Mouse (Mus musculus): ENCODE measurements around the gene P3h4.
A peak's percentile ranks its signal among the peaks of the same experiment; 100 is the strongest.

Gene P3h4

DNA sequence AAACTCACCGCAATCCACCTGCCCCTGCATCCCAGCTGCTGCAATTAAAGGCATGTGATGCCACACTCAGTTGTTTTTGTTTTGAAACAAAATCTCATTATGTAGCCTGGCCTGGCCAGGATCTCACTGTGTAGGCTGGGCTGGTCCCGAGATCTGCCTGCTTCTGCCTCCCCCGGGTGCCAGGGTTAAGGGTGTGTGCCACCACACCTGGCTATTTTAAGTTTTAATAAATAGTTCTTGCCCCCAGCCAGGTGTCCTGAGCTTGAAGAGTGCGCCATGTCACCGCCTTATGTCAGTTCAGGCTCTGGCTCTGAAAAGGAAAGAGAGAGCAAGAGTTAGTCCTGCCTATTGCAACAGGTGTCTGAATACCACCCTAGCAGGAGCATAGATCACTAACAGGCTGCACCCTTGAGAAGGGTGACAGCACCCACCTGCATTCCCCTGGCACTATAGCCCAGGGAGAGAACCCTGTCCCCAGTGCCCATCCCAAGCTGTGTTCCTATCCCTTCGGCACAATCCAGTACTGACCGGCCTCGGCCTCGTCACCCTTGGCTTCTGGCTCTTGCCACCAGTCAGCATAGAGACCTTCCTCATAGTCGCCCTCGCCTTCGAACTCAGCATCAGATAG is 5.7 kb downstream of the P3h4 start:
- DNase-seq (ENCODE audit: low spot score) = no peak

DNA sequence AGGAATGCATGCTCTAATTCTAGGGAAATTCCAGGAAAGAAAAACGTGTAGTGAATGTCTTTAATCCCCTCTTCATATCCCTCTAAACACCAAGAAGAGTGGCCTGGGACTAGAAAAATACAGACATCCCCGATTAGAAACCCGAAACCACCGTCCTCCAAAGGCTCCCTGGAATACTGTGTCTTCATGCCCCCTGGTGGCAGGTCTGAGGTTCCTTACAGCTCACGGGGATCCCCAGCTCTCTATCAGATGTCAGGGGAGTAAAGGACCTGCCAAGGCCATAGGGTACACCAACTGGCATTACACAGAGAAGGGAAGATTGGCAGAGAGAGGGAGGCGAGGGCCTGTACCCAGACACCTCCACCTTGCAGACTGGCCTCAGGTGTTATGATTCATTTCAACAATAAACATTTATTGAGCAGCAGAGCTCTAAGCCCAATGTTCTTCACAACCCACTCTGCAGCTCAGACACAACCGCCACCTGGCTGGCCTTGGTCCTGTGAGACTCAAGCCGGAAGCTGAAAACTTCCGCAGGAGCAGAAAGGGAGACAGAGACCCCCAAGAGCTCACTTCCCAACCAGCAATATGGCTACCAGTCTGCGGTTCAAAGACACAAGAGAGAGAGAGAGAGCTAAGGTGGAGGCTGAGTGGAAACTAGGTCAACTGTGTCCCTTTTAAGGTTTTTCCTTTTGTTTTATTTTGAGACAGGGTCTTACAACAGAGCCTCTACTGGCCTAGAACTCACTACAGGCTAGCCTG is 6.4 kb downstream of the P3h4 start:
- peak; percentile 83 for DNase-seq (ENCODE audit: low spot score)

DNA sequence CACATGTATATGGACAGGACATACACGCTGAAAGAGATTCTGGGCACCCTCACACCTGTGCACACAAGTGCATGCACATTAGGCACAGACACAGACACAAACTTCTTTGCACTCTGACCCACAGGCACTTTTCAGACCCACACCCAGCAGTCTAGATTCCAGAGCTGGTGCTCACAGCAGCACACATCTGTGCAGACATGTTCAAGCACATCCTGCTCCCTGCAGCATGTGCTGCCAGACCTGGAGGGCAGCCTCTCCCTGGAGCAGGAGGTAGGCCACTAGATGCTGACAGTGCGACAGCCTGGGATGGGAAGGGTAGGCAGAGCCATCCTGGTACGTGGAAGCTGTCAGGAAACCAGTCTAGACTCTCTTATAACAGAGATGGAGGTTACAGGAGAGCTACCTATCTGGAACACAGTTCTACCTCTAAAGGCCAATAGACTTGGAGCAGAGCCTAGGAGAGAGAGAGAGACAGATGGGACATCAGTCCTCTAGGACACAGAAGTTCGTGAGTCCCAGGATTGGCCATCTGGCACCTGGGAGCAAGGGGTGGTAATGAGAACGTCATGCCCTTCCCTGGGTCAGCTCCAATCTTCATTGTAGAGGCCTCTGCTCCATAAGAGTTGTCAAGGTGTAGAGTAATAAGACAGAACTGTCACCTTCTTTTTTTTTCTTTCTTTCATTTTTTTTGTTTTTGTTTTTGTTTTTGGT is 7.5 kb downstream of the P3h4 start:
- DNase-seq (ENCODE audit: low spot score) = no peak

DNA sequence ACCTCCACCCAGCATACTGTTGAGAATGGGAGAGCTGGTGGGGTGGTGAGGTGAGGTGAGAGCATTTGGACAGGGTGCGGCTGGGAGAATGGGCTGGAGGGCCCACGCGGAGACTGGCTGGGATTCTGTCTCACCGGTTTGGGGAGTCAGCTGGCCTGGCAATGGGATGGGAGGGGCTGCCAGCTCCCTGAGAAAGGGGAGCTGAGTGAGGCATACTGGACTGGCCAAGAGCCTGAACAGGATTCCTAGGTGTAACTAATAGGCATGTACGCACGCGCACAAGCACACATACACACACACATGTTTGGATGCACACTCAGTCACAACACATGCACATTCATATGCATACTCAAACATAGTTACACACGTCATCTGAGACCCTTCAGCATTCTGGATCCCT is 8.4 kb downstream of the P3h4 start:
- DNase-seq (ENCODE audit: low spot score) = no peak

DNA sequence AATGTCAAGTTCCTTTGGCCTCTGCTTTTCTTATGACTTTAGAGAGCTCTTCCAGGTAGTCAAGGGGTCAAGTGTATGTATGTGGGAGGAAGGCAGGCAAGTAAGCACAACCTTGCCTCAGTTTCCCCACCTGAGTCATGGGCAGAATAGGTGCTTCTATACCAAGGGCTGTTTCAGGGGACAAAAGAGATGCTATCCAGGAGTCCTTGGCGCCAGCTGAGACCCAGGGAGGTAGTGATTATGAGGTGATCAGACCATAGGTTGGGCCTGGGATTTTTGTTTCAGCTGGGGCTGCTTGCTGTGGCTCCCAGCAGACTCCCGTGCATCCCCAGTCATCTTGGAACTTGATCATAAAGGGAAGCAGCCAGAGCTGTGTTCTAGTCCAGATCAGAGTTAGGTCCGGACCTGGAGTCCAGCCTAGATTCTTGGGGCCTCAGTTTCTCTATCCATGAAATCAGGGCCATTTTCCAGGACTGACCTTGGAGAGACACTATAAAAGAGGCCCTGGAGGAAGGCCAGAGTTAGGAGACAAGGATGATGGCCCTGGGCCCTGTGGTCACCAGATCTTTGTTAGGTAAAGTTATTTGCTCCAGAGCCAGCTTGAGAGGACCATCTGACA is 10.1 kb downstream of the P3h4 start:
- no peak for DNase-seq (ENCODE audit: low spot score)

DNA sequence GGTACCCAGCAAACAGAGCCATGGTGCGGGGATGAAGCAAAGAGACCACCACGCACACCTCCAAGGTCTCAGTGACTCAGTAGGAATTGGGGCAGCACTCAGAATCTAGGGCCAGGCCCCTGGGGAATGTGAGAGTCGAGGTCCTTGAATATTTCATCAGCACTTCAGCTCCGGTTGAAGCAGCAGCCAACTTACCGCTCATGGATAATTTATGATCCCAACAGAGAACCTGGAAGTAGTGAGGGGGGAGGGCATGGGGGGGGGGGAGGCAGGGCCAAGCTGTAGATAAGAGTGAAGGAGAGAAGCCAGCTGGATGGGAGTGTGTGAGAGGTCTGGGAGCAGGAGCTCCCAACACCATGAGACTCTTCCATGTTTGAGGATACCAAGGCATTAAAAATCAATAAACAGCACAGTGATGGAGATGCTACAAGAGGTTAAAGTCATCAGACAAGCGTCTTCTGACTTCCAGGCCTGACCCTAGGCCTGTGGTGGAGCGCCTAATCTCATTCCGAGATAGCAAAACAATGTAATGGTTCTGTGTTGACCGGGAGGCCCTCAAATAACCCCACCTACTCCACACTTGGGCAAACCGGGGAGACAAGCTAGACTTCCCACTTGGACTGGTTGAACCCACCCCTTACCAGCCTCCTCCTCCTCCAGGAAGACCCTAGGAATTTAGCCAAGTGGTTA is 11.0 kb downstream of the P3h4 start:
- DNase-seq (ENCODE audit: low spot score) = no peak

DNA sequence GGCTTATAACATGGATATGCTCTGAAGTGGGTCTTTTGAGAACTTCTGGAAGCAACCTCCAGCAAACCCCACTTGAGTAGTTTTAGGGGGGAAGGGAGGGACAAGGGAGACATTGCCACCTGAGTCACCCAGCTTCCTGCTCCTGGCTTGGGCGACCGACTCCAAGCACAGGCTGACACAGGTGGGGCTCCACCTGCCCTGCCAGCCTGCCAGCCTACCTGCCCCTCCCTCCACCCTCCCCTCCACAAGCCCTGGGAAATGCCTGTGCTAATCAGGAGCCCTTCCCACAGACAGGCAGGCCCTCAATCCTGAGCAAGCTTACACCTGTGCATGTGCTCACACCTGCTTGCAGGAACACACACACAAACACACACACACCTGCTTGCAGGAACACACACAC is 12.0 kb downstream of the P3h4 start:
- no peak for DNase-seq (ENCODE audit: low spot score)

DNA sequence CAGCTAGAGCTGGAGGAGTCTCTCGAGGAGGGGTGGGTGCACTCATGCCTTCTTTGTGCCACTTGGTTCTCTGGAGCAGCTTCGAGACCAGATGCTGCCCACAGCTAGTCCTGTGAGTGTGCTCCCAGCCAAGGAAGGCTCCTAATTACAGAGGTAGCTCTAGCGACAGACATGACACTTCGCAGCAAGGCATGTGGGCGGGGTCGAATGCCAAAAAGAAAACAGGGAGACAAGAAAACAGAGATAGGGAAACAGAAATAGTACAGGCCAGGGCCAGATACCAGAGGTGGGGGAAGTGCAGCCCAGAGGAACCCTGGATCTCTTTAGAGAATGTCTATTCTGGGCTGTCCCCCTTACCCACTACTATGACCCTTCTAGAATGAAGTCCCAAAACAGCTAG is 12.4 kb downstream of the P3h4 start:
- DNase-seq (ENCODE audit: low spot score) = no peak

DNA sequence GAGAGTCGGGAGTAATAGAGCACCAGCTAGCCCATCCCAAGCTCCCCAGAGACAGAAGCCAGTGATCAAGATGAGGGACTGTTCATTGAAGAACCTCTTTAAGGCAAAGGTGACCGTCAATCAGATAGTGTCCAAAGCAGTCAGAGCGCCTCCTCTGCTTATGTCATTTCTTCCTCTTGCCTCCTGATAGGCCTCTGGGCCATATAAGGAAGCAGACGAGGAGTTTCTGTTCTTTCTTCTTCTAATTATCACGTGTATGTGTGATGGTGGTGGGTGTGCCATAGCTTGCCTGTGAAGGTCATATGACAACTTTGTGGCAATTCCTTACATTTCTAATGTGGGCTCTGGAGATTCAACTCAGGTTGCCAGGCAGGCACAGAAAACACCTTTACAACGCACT is 13.8 kb downstream of the P3h4 start:
- DNase-seq (ENCODE audit: low spot score) = no peak

DNA sequence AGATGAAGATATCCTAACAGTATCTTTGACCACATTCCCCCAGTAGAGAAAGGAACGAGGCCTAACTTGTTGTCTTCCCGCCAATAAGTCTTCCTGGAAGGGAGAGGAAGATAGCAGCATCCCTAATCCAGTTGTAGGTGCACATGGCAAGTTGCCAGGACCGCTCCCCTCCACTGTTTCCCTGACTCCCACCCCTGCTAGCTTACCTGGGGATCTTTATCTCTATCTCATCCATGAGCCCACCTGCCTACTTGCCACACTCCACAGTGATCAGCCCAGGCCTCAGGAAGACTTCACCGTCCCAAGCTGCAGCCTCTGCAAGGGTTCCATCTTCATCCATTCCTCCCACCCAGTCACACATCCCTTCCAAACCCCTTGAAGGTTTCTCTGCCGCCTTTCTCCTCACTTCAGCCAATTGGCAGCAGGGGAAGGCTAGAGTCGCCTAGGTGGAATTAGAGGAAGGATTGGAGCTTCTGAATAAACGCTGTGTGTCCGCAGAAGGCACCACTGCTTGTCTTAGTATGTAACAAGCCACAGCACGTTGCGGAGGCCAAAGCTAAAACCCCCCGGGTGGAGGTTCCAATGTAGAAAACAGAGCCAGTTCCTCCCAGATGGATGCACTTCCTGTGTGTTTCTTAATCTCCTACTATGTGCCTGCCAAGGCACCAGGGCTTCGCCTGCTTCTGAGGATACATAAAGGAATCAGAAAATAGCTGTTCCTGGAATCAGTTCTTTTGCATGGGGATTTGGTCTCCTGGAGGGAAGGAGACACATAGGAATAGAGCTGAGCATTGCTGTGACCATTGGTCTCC is 14.7 kb downstream of the P3h4 start:
- no peak for DNase-seq (ENCODE audit: low spot score)

DNA sequence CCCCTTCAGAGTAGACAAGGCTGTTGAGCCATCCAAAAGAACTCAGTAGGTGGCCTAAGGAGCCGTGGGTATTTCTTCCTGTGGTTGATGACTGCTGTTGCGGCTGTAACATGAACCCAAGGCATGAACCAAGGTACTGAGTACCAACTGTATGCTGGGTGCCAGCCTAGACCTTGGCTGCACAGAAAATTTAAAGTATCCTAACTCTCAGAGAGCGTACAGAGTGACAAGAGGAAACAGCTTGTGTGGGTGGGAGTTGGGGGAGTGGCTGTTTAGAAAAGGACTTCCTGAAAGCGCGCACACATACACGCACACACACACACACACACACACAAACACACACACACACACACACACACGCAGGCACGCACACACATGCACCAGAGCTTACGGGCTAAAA is 15.3 kb downstream of the P3h4 start:
- DNase-seq (ENCODE audit: low spot score) = no peak

DNA sequence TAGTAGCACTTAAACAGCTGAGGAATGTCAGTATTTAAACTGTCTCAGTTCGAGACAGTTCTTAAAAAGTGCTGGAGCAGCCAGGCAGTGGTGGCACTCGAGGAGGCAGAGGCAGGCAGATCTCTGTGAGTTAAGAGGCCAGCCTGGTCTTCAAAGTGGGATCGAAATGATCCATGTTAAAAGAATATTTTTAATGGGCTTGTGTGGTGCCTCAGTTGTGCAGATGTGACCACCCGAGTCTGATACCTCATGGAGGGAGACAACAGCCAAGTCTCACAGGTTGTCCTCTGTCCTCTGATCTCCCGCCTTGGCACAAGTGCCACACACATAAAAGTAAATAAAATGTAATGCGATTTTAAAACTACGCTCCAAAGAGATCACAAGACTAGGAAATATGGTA is 16.1 kb downstream of the P3h4 start:
- DNase-seq (ENCODE audit: low spot score) = no peak

DNA sequence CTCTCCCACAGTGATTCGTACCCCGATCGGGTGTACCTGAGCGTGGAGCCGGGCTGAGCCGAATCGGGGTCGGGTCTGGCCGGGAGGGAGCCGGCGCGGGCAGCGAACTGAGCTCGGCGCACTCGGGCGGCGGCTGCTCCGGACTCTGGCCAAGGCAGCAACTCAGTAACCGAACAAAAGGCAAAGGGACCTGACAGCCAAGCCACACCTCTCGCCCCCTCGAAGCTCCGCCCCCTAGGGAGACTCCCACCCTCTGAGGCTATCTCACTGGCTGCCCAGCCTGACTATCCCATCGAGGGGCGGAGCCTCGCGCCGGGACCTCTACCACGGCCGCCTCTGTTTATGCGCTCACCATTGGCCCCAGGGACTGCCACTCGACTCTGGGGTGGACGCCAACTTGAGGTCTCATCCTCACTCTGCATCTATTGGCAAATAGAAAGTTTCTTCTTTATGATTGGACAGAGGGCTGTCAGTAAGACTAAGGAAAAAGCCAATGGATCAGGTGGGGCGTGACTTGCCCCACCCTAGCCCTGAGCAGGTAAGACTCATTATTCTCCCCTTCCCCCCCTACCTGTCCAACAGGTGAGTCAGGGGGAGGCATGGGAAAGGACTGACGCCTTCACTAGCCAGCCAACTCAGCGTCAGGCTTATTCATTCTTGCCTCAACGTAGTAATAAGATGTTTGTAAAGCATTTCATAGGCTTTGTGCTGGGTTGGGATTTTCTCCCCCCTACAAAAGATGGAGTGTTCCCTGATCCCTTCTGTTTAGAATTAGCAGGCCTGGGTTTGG is 16.8 kb downstream of the P3h4 start, which contains the start of gene Jup:
TSS of gene Jup (minus strand) at position 164 of the 790 bp plus-strand sequence.
- DNase-seq (ENCODE audit: low spot score) = peak; percentile 98

DNA sequence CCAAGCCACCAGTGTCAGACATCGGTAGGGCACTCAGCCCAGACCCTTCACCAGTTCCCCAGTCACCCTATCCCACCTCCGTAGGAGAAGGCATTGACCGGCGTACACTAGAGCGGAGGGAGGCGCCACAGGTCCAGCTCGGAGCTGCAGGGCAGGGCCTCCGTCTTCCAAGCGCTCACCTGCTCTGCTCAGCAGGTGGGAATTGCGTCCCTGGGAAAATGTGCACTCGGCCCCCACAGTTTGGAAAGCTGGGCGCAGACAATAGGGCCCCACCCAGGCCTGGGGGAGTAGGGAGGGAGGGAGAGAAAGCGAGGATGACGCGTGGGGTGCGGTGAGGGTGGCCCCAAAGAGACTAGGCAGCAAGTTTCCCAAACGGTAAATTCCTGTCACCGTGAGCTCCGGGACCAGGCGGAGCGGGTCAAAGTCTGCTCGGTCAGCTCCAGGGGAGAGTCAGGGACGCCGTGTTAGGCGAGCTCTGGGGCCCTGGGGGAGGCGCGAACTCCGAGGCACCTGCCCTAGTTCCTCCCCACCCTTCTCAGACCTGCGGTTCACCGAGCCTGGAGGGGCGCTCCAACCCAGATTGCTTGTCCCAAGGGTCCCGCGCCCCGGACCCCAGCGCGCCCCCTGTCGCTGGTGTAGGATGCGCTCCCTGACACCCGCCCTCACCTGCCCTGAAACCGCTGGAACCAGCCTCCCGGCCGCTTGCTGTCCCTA is 17.6 kb downstream of the P3h4 start:
- DNase-seq (ENCODE audit: low spot score) = peak; percentile 51

DNA sequence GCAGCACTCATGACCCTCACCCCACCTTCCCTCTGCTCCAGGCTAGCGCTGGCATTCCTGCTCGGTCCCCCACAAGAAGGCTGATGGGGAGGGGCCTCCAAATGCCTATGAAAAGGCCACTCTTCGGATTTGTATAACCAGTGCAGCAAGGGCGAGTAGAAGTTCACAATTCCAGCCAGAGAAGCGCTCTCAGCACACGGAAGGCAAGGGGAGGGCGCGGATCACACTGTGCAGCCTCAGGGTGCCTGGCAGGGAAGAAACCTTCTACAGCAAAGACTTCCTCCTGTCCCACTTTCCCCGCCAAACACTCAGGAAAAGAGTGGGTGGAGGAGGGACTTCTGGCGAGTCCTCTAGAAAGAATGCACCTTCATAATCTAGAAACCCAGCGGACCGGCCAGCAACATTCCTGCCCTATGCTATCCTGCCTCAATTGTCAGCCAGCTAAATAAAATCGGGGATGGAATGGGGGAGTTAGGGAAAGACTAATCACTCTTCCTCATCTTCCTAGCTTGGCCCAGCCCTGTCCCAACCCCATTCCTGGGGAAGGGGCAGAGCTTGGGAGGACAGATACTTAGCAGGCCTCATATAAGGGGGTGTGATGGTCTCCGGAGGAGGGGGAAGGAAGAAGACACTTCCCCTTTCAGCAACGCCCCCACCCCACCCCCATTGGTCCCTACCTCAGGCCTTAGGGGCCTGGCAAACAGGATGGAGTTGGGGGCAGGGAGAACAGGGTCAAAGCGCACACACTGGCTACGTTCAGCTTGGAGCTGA is 18.6 kb downstream of the P3h4 start:
- DNase-seq (ENCODE audit: low spot score) = peak; percentile 32

DNA sequence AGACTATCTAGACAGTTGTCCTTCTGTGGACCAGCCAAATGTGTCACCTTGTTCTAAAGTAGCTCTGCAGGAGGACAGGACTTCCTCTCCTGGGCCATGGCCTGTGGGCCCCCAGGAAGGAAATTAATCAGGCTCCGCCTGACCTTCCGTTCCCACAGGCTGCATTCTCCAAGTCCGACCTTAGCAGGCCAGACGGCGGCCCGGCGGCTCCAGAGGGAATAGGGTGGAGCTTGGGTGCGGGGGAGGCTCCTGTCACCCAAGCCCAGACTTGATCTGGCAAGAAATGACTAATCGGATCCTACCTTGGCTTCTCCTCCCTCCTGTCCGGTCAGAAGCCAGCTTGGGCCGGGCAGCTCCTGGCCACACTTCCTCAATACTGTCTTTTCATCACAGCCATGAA is 19.4 kb downstream of the P3h4 start:
- no peak for DNase-seq (ENCODE audit: low spot score)

DNA sequence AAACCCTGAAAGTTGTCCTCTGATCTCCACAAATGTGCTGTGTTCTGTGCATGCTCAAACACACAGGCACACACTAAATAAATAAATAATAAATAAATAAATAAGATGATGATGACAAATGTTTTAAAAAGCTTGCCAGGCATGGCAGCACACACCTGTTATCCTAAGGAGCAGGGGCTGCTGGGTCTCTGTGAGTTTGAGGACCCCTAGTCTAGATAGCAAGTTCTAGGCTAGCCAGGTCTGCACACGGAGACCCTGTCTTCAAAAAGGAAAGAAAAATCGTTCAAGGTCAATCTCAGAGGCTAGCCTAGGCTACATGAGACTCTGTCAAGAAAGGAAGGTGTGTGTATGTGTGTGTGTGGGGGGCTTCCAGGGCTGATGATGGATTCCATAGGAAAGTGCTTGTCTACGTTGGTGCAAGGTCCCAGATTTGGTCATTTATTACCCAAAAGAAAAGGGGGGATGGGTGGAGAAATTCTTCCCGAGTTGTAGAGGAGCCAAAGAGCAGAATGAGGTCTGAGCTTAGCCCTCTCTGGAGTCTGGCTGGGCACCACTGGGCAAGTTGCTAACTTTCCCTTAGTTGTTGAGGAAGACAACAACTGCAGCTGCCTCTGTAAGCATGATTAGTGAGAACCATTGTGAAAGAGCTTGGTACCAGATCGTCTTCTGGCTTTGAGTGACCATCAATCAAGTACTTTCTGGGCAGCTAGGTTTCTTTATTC is 20.1 kb downstream of the P3h4 start:
- DNase-seq (ENCODE audit: low spot score) = no peak

DNA sequence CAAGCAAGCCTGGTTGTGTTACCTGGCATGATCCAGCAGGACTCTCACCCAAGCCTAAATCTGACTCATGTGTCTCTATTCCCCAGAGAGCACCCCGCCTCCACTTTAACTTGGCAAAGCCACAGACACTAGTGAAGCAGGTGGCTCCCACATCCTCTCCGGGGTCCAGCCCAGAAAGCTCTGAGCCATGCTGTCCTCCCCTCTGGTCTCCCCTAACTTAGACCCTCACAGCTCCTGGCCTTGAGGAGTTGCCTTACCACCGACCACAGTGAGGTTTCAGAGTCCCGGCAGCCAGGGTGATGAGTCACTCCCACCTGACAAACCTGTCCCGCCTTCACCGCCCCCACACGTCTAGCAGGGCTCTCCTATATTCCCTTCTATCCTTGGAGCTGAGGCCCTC is 20.9 kb downstream of the P3h4 start:
- DNase-seq (ENCODE audit: low spot score) = no peak
